ENCODE assay signal across 9 mouse cellular contexts in genomic region chr9:80155277-80155676, GRCm38 (mm10). TPM values are rescaled to one million over a fixed set of nuclear protein-coding genes. Genes with fewer than 3 reads are reported as not detected.
DNase-seq lines count a peak whose midpoint lies in the region; ATAC-seq and TF ChIP-seq lines count a peak whose summit lies in the region.
"Had no signal": no experiment of that assay in that cellular context is flagged by ENCODE, and none has a peak within 500 bp of the region (broad histone marks: within the 10 kb centered on the region; RNA-seq: fewer than 3 reads in every experiment).

No protein-coding gene starts in this region.

- peak; percentile 13; the same call in 1 of the 2 replicates for ATAC-seq in liver, embryonic 16.5 days (ENCODE audit: low read depth)
- no peak for ATAC-seq in liver, postnatal 0 days
- ATAC-seq: Patski had no signal

- no peaks in the 10 kb centered on the region for H3K9me3 ChIP-seq in liver, embryonic 16.5 days (replicated peaks; ENCODE audit: control insufficient read depth, low read length)
- H3K9me3 ChIP-seq in liver, postnatal 0 days (ENCODE audit: low read length) = no peaks in the 10 kb centered on the region

- no peak overlapping the region for H3K4me3 ChIP-seq in liver, embryonic 16.5 days (ENCODE audit: low read depth, low read length)
- H3K4me3 ChIP-seq in liver, postnatal 0 days (ENCODE audit: low read depth, low read length) = no peak overlapping the region
- H3K4me3 ChIP-seq in kidney, adult 2 months (ENCODE audit: insufficient read depth, low read depth, low read length) = no peak overlapping the region

- H3K4me2 ChIP-seq in liver, embryonic 16.5 days (ENCODE audit: low read depth, low read length) = no peak overlapping the region
- no peak overlapping the region for H3K4me2 ChIP-seq in liver, postnatal 0 days (ENCODE audit: low read depth, low read length)

- TF ChIP-seq CTCF in liver, postnatal 0 days (IDR thresholded peaks at IDR 0.05; ENCODE audit: low read depth) = no peak
- no peak for TF ChIP-seq CTCF in kidney, adult 2 months (conservative IDR thresholded peaks at IDR 0.05; ENCODE audit: insufficient read depth, insufficient read length, low read depth, low read length)

- TF ChIP-seq EP300 in liver, postnatal 0 days (IDR thresholded peaks at IDR 0.05; ENCODE audit: low read depth) = no peak

- H3K4me1 ChIP-seq in liver, embryonic 16.5 days (ENCODE audit: control insufficient read depth, low read depth, low read length) = no peaks in the 10 kb centered on the region
- H3K4me1 ChIP-seq in liver, postnatal 0 days (ENCODE audit: insufficient read depth) = peaks cover 4% of the 10 kb centered on the region; the same call in 1 of the 2 replicates
- peaks cover 22% of the 10 kb centered on the region for H3K4me1 ChIP-seq in kidney, adult 2 months (ENCODE audit: control insufficient read depth, insufficient read depth, low read length)

- DNase-seq in liver, postnatal 0 days = no peak
- DNase-seq in frontal cortex, postnatal 36 days (ENCODE audit: low spot score in 2 of 2) = peak; percentile 33 to 68
- DNase-seq in kidney, adult 2 months = peak; percentile 85
- peak; percentile 33 for DNase-seq in left cerebral cortex, postnatal 4 days
- peak; percentile 81 to 84 for DNase-seq in right cerebral cortex, postnatal 10 days (ENCODE audit: low spot score in 2 of 2)
- DNase-seq in urinary bladder, postnatal 36 days (ENCODE audit: low spot score in 2 of 2) = no peak
- no peak for DNase-seq in thymus, adult 18-20 months

- WGBS in liver, embryonic 16.5 days (ENCODE audit: insufficient replicate concordance) = 75% methylated on average over 5 of the region's 5 CpGs
- 75% methylated on average over 5 of the region's 5 CpGs for WGBS in liver, postnatal 0 days (ENCODE audit: insufficient replicate concordance)
- WGBS in kidney, adult 2 months = 58% methylated on average over 5 of the region's 5 CpGs

- no peak overlapping the region for H3K9ac ChIP-seq in liver, embryonic 16.5 days (ENCODE audit: low read depth, low read length)
- no peak overlapping the region for H3K9ac ChIP-seq in liver, postnatal 0 days (replicated peaks)

- H3K27me3 ChIP-seq in liver, embryonic 16.5 days (ENCODE audit: control insufficient read depth, insufficient read depth, low read depth, low read length) = no peaks in the 10 kb centered on the region
- no peaks in the 10 kb centered on the region for H3K27me3 ChIP-seq in liver, postnatal 0 days (ENCODE audit: insufficient read depth, low read length)
- H3K27me3 ChIP-seq in kidney, adult 2 months (replicated peaks; ENCODE audit: control insufficient read depth, insufficient read depth, low read length) = no peaks in the 10 kb centered on the region
- H3K27me3 ChIP-seq: Patski had no signal

- H3K36me3 ChIP-seq in liver, embryonic 16.5 days (ENCODE audit: control insufficient read depth, insufficient read depth) = no peaks in the 10 kb centered on the region
- no peaks in the 10 kb centered on the region for H3K36me3 ChIP-seq in liver, postnatal 0 days (replicated peaks; ENCODE audit: insufficient read depth, low read length)
- H3K36me3 ChIP-seq in kidney, adult 2 months (ENCODE audit: control insufficient read depth, insufficient read depth, low read length) = no peaks in the 10 kb centered on the region

- H3K27ac ChIP-seq in liver, embryonic 16.5 days (ENCODE audit: low read length) = no peak overlapping the region
- no peak overlapping the region for H3K27ac ChIP-seq in liver, postnatal 0 days (ENCODE audit: low read depth)
- no peak overlapping the region for H3K27ac ChIP-seq in kidney, adult 2 months (ENCODE audit: insufficient read depth, low read depth, low read length)

- TF ChIP-seq POLR2A in kidney, adult 2 months (IDR thresholded peaks at IDR 0.05; ENCODE audit: low read depth, low read length) = no peak

- intact Hi-C loops in left cerebral cortex, postnatal 4 days (cut with DNase I) = no loop called here

RNA-seq across cellular contexts. Expression of gene Myo6, which starts 9.6 kb away (rescaled TPM):
- polyA plus RNA-seq in liver, embryonic 16.5 days (2015; fragmentation: Nextera tagmentation; extraction: Ambion mirVana) = 3.5 and 3.9 TPM in 2 replicates
- polyA plus RNA-seq in liver, postnatal 0 days (2015; fragmentation: Nextera tagmentation; extraction: Ambion mirVana) = 3.2 and 4.4 TPM in 2 replicates
- 75.7 and 76.4 TPM in 2 replicates for polyA plus RNA-seq in kidney, adult 2 months (2012; rRNA removed)
- total RNA-seq in left cerebral cortex, postnatal 4 days (2021) = 10 to 100 TPM; 41.7 to 41.8 TPM

Comparison
In these comparisons a context has a peak if more than half of its experiments do, and no peak if none do; other contexts are left out.
1. DNase-seq: peak in frontal cortex, postnatal 36 days (2 of 2), kidney, adult 2 months (single experiment), left cerebral cortex, postnatal 4 days (single experiment) and right cerebral cortex, postnatal 10 days (2 of 2); none in liver, postnatal 0 days (single experiment), urinary bladder, postnatal 36 days (0 of 2) and thymus, adult 18-20 months (0 of 2).
2. RNA of gene Myo6, which starts 9.6 kb away (polyA plus RNA-seq): 75.7 to 76.4 TPM in kidney, adult 2 months; 3.2 to 4.4 TPM in liver, postnatal 0 days and 3.5 to 3.9 TPM in liver, embryonic 16.5 days; every median in the first group is over 10 times any median in the second.